Mouse (Mus musculus): ENCODE data around the gene Ftcd. TPM values are rescaled to one million over a fixed set of nuclear protein-coding genes. Genes with fewer than 3 reads are reported as not detected.

The Ftcd gene
- under 1 TPM in 1 of 2 experiments, not detected in 1; 0.95 TPM for total RNA-seq (2021)
- 0.33 TPM in 1 of 2 replicates, not detected in the other for polyA plus RNA-seq (2012; rRNA removed)
- long read RNA-seq: 0 reads

- peak; percentile 6 for DNase-seq
Observed at GRCm38 (mm10) chr10:76575374-76575773, at the start of gene Ftcd. Gene Ftcd (plus strand): TSS chr10:76575648.

DNA sequence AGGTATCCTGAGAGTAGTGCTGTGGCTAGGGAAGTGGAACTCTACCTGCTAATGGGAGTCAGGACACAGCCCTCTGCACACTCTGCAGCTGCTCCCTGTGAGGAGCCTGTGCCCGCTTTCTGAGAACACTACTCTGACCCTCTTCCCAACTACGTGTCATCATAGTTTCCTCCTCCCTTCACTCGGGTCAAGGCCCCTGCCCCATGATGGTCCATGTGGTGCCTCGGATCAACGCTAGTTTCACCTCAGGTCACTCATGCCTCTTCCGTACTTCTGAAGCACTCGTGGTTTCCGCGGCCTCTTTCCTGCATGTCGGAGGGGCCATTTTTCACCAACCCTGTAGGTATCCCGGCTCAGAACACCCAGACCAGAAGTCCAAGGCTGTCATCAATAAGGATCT, 44.5 kb upstream of the Ftcd start:
- DNase-seq: no peak

- peak; percentile 98 for DNase-seq
Observed at GRCm38 (mm10) chr10:76531375-76531774, 44.1 kb upstream of the Ftcd start, which contains the start of gene Lss. Gene Lss (plus strand): TSS chr10:76531588.

DNA sequence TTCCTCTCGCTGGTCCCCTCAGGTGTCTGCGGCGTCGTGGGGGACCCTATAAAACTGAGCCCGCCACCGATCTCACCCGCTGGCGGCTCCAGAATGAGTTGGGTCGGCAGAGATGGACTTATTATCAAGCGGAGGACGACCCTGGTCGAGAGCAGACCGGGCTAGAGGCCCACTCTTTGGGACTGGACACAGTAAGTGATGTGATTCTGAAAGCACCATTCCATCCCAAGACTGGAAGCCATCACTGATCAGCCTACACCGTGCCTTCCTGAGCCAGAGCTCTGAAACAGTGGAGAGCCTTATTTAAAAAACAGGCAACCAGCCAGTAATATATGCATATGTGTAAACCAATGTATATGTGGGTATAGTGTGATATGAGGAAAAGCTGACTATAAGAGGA, 43.6 kb upstream of the Ftcd start:
- no peak for DNase-seq

DNA sequence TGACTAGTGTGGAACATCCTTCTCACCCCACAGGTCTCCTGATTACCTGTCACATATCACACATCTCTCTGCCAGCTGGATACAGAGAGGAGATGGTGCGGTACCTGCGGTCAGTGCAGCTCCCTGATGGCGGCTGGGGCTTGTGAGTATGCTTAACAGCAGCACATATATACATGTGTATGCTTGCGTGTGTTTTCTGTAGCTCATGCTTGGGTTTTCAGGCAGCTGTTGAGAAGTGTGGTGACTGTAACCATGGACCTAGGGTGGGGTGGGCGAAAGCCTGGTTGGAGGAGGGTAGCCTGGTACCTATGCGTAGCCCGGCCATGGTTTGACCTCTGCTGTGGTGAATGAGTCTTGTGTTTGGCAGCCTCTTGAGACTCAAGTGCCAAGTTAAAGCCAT, 39.9 kb upstream of the Ftcd start:
- DNase-seq: no peak

GRCm38 (mm10) chr10:76537619-76538018, 37.8 kb upstream of the Ftcd start:
- DNase-seq: no peak

- no peak for DNase-seq
Observed at GRCm38 (mm10) chr10:76541336-76542085, 33.9 kb upstream of the Ftcd start.

GRCm38 (mm10) chr10:76542636-76543375, 32.6 kb upstream of the Ftcd start:
- DNase-seq: no peak

DNA sequence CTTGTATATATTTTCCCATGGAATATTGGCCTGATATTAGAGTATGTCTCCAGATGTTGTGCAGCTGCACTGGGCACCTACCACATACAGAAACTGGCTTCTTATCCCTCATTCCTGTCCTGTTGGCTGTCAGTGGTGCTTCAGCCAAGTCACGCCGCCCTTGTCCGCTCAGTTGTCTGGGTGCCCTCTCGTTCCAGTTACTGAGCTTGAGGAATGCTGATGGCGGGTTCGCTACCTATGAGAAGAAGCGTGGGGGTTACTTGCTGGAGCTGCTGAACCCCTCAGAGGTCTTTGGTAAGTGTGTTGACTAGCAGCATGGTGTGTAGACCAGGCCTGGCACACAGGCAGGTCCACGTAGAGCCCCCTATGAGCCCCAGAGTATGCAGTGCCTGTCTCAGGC, 28.9 kb upstream of the Ftcd start:
- DNase-seq: no peak

GRCm38 (mm10) chr10:76548218-76548617, 27.2 kb upstream of the Ftcd start:
- DNase-seq: no peak

GRCm38 (mm10) chr10:76550458-76550857, 25.0 kb upstream of the Ftcd start:
- no peak for DNase-seq

DNA sequence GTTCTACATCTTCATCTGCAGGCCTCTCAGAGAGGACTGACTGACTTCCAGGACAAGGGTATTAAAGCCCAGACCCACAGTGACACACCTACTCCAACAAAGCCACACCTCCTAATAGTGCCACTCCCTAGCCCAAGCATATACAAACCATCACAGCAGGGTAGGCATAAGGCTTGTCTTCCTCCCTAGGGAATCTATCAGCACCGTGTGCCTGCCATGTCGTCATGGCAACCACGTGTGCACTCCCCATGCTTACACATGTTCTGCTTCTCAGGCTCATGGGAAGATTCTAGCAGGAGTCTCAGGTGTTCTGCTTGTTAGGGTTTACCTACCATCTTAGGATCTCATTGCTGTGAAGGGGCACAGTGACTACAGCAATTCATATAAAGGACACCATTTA, 23.9 kb upstream of the Ftcd start:
- DNase-seq: no peak

GRCm38 (mm10) chr10:76554061-76554460, 21.4 kb upstream of the Ftcd start:
- no peak for DNase-seq

DNA sequence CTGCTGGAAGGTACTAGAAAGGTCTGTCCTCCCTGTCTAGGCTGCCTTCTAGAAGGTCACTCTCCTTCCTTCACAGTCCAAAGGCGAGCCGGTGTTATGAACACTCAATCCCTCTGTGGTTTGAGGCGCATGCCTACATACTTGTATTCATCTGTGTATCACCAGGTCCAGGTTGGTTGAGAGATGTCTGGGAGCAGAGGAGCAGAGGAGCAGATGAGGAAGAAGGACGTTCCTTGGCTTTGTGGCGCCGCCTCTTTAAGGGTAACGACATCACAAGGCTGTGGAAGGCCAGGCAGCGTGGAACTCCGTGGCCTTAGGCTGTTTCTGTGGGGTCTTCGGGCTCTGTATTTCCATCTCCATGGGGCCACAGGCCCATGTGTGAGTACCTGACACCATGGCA, 13.5 kb upstream of the Ftcd start, which contains the start of gene Spatc1l:
Spatc1l (plus strand) TSS at position 301 of the 400 bp plus-strand sequence.
- DNase-seq: no peak

- DNase-seq: no peak
Observed at GRCm38 (mm10) chr10:76569996-76570685, 5.3 kb upstream of the Ftcd start.

DNA sequence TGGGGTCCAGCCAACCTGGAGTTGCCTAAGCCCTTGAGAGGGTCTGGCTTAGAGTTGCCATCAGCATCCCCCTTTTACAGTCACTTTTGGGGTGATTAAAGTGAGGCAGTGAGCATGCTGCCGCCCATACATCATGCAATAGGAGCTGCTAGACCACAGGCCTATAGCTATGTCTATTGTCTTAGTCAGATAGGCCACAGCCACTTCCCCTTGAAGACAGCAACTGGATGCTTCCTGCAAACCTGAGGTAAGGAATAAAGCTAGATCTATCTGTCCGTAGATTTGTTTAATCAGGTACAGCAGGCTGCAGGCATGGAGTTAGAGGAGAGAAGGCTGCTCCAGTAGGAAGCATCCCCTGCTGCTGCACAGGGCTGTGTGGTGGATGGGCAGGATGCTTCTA, 4.4 kb upstream of the Ftcd start:
- DNase-seq: no peak

GRCm38 (mm10) chr10:76572151-76572550, 3.3 kb upstream of the Ftcd start:
- DNase-seq: no peak

DNA sequence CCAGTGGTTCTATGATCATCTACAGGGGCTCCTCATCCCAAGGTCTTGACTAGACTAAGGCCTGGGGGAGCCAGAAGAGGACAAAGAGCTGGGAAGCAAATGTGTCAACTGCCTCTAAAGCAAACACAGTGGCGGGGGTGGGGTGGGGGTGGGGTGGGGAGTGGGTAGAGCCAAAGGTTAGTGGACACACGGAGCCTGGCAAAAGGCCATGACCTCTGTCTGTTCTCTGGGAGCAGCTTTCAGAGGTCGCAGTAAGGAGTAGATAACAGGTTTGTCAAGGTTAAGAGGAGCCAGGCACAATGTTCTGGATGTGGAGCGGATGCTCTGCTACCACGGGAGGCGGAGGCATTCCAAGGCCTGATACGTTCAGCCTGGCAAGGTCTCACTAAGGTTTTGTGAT, 1.5 kb downstream of the Ftcd start:
- no peak for DNase-seq

GRCm38 (mm10) chr10:76584138-76584537, 8.7 kb downstream of the Ftcd start:
- DNase-seq: no peak

DNA sequence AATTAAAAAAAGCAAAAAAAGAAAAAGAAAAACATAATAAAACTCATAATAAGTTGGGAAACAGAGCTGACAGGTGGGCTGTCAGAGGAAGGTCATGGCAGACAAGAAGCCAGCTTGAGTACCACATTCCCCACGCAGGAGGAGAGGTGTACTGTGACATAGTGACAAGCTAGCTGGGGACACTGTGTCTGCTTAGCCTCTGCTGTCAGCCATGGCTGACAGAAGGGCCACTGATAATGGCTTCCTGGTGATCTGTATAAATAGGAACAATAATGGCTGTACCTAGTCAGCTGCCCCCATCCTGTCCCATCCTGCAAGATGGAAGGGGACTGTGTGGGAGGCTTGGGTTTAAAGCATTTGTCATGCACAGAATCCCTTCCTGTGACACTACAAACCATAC, 10.7 kb downstream of the Ftcd start:
- DNase-seq: no peak

DNA sequence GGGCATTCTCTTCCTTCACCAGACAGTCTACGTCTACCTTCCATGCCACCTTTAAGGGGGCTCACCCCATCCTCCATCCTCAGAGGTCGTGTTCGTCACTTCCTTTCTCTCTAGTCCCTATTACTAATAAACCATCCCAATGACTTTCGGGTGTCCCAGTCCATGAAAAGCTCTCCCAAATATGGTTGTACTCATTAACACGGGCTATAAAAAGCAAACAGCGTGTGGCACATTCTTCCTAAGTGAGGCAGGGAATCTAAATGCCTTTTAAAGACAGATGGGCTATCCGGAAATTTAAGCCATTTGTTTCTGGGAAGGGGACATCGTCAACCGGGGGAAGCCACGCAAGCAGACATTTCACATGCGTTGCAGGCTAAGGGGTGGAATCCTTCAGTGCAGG, 14.7 kb downstream of the Ftcd start:
- no peak for DNase-seq

DNA sequence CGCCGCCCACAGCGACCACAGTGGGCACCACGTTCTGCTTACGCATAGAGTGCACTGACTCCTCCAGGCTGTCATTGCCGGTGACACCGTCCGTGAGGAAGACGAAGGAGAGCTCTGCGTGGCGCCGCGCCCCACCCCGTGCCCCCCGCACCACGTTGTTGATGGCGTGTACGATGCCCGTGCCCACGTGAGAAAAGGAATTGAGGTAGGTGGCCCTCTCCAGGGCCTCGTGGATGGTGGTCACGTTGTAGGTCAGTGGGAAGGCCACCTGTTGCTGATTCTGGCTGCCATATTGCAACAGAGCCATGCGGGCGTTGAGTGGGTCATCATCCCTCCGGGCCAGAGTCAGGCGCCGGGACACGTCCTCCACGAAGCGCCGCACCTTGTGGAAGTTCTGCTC, 20.9 kb downstream of the Ftcd start:
- DNase-seq: no peak

GRCm38 (mm10) chr10:76602690-76603089, 27.2 kb downstream of the Ftcd start:
- no peak for DNase-seq
